Mouse (Mus musculus) spleen, postnatal 36 days (tissue): ENCODE measurements around the gene Vav3.

Experiments used
- DNase-seq, 2 experiments: peaks; one replicate each; pipeline ENCODE4 v3.0.0; 2022; ENCODE audit warnings: low spot score in 2 of 2, mixed read lengths in 1 of 2

The Vav3 gene

GRCm38 (mm10) chr3:109340274-109341070 is at the start of gene Vav3:
Vav3 (plus strand) TSS chr3:109340653.
- peak; percentile 60 to 65 for DNase-seq

- DNase-seq: no peak
Observed at GRCm38 (mm10) chr3:109298857-109299256, 41.6 kb upstream of the Vav3 start.

DNA sequence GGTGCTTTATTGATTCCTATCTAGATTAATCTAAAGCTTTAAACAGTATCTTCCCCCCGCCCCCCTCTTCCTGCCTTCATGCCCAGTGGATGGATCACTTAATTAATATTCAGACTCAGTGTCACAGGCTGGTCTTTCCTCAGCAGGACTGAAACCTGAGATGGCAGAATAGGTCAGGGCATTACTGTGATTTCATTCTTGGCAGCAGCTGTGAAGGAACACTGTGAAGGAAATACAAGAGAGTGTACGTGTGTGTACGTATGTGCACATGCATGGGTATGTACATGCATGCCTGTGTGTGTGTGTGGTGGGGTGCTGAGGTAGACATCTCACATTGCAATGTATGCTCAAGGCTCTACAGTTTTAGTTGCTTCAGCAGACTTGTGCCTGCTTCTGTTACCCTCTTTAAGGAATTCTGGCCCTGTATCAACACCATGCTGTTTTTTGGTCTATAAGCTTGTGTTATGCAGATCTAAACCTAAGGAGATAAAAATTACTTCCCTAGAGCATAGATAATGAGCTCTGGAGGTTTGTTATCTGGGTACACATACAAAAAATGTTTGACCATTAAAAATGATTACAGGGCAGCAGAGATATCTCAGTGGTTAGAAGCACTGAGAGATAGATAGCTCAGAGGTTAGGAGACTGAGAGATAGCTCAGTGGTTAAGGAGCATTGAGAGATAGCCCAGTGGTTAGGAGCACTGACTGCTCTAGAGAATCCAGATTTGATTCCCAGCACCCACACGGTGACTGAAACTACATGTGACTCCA is 41.0 kb upstream of the Vav3 start:
- no peak for DNase-seq

- no peak for DNase-seq
Observed at GRCm38 (mm10) chr3:109302059-109302458, 38.4 kb upstream of the Vav3 start.

GRCm38 (mm10) chr3:109307406-109307805 is 33.0 kb upstream of the Vav3 start:
- DNase-seq: no peak

DNA sequence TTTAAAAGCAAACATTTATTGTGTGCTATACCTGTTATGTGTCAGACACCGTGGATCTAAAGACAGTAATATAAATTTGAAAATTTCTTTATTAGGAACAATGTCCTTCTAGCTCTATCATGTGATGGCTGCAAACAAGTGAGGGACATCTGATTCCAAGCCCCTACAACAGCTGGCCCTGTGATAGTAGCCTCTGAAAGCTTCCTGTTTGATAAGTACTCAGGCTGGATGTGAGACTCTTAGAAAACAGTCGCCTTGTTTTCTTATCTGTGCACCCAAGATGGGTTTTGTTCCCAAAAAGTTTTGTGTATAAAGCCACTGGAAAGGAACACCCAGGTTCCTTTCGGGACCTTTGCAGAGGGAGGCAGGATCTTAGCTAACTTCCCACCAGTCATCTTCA is 32.0 kb upstream of the Vav3 start:
- no peak for DNase-seq

- DNase-seq: no peak
Observed at GRCm38 (mm10) chr3:109309317-109310265, 30.9 kb upstream of the Vav3 start.

DNA sequence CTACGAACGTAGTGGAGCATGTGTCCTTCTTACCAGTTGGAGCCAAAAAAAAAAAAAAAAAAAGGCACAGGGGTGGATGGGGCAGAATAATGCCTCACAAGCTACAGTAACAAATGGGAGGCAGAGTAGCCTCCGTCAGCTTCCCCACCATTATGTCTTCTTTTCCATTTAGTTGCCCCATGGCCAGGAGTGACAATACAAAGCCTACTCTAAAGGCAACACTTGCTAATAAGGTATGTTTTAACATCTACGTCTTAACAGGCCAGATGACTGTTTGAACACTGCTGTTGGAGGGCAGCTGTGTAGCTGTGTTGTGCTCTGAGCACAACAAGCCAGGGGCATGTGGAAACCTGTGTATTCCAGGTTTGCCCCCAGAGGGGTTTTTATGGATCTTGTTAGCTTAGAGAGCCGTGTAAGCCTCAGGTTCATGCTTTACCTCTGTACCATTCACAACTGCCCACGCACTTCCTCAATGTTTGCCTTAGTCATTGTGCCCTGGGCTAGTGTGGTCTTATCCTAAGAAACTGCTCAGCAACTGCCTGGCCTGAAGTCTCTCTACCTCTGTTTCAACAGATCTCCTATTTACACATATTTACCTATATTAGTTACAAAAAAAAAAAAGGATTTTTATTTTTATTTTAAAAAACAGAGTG is 29.2 kb upstream of the Vav3 start:
- DNase-seq: no peak

DNA sequence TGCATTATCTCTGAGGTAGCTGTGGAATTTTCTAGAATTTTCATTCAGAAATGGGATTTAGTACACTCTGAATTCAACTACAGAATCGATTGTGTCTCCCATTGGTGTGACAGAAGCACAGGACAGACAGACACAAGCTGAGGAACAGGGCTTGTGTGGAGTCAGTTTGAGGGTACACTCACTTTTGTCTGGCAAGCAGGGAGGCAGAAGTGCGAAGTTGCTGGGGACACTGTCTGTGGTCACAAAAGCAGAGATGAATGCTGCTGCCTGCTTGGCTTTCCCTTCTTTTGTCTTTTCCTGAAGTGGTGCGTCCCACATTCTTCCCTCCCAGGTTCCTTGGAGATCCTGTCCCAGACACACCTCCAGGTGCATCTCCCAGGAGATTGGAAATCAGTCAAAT is 28.6 kb upstream of the Vav3 start:
- DNase-seq: no peak

DNA sequence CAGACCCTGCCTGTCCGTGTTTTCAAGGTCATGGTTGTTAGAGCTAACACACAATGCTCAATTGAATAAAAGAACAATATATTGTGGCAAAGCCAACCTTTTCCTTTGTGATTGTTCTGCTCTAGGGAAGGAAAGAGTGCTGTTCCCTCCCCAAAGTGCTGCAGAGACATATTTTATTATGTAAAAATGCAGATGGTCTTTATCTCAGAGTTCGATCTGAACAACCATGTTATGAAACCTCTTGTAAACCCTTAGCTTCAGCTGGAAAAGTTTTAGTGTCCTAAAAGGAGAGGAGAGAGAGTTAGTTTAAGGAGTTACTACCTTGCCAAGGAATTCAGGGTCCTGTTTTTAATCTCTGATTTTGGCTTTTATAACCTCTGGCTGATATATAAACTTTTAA is 27.0 kb upstream of the Vav3 start:
- no peak for DNase-seq

GRCm38 (mm10) chr3:109322225-109322624 is 18.2 kb upstream of the Vav3 start:
- no peak for DNase-seq

DNA sequence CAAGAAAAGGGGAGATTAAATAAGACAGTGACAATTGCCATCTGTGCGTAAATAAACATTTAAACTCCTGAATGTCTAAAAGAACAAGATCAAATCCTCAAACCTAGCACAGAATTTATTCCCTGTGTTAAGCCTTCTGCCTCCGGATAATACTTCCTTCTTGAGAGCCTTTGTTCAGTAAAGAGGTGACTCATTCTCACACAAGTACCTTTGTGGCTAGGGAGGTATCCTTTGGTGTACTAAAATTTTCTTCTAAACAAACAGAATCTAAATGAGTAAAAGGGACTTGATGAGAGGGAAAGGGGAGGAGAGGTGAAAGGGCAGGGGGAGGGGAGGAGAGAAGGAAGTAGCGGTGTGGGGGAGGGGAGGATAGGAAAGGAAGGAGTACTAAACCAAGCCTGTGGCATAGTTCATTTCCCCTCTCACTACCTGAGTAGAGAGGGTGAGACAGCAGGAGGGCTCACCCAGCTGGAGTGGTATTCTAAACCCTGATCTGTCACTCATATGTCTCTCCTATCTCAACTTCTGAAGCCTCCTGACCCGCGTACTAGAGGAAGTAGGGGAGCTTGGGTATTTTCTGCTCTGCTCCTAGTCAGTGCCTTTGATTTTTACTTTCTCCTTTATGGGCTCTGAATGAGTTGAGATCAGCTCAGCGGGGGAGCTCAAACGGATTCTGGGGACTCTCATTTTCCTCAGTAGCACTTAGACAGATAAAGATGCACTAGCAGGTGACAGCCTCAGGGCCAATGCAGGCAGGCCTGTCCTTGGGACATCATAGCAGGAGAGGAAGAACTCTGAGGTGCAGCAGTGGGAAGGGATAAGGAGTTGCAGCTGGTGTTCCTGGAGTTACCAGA is 16.8 kb upstream of the Vav3 start:
- peak; percentile 25 to 41 for DNase-seq

DNA sequence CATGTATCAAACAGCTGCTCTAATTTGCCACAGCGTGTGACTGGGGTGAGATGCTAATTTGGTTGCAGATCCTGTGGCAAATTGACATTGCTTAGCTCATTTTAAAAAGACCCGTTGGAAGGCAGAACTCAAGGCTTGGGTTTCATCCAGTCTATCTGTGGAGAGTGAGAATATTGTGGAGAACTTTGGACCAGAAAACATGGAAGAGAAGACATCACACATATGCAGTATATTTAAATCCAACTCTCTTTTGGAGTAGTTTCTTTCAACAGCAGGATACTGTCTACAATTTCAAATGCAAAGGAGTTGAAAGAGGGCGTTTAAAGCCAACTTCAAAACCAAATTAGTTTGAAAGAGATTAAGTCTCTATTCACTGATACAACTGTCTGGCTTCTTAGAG is 13.3 kb upstream of the Vav3 start:
- no peak for DNase-seq

- DNase-seq: no peak
Observed at GRCm38 (mm10) chr3:109332755-109333154, 7.7 kb upstream of the Vav3 start.

DNA sequence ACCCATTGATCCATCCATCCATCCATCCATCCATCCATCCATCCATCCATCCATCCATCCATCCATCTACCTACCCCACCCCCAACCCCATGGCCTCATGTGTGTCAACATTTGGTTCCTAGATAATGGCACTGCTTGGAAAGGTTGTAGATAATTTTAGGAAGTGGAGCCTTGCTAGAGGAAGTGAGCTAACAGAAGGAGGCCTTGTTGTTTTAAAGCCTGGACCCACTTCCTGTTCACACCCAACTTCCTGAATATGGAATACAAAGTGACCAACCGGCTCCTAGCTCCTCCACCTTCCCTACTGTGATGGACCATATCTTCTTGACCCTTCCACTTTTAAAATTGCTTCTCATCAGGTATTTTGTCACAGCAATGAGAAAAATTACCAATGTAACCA is 5.0 kb upstream of the Vav3 start:
- DNase-seq: no peak

GRCm38 (mm10) chr3:109339290-109339689 is 1.2 kb upstream of the Vav3 start:
- DNase-seq: no peak

DNA sequence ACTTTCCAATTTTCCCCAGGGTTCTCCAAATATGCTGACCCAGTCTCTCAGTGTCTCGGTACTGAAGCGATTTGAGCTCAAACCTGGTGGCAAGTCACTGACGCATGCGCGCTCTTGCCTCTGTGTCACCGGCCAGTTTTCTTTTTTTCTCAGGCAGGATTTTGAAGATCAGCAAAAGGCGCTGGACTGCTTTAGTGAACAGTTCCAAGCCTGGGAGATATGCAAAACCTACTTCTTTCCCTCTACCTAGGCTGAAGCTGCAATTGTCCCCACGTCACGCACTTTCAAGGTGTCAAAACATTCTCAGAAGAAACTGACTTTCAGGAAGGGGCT is 546 bp upstream of the Vav3 start:
- peak; percentile 48 to 56 for DNase-seq

- no peak for DNase-seq
Observed at GRCm38 (mm10) chr3:109341071-109341480, 623 bp downstream of the Vav3 start.

- peak; percentile 48 to 62 for DNase-seq
Observed at GRCm38 (mm10) chr3:109341631-109342030, 1.2 kb downstream of the Vav3 start.

DNA sequence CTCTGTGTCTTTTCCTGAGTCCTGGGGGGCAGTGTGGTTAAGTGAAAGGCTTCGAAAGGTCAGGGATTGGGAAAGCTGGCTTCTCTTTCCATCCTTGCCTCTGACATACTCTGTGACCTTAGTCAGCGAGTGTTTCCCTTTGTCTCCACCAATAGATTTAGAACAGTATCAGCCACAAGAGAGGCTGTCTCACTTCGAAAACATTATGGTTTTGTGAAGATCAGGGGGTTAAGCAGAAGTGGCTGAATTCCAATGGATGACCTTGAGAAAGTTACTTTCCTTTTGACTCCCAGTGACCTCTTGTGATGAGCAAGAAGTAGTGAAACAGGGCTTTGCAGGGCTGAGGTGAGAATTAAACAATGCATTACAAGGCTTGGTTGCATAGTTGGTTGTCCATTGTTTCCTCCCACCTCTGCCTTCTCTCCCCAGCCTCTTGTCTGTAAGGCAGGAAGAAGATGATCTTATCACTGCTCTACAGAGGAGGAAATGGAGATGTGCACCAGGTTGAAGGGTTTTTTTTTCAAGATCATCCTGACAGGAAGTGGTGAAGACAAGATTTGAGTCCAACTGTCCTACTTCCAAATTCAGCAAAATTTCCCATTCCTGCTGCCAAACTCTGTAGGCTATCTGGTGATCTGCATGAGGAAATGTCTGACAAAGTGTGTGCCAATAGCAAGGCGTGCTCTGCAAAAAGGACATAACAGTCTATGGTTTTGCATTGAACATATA is 11.7 kb downstream of the Vav3 start:
- no peak for DNase-seq
